ENCODE assay signal across 24 mouse cellular contexts in genomic region chr1:73839351-73839750, GRCm38 (mm10).
DNase-seq lines count a peak whose midpoint lies in the region; ATAC-seq and TF ChIP-seq lines count a peak whose summit lies in the region.
"Had no signal": no experiment of that assay in that cellular context is flagged by ENCODE, and none has a peak within 500 bp of the region (broad histone marks: within the 10 kb centered on the region; RNA-seq: fewer than 3 reads in every experiment).

No protein-coding gene starts in this region.

- no peaks in the 10 kb centered on the region for H3K79me2 ChIP-seq in heart, adult 2 months (replicated peaks; ENCODE audit: control insufficient read depth, insufficient read depth, low read length)

- no peaks in the 10 kb centered on the region for H3K9me3 ChIP-seq in hindbrain, postnatal 0 days (ENCODE audit: low read length)
- no peaks in the 10 kb centered on the region for H3K9me3 ChIP-seq in forebrain, embryonic 12.5 days
- H3K9me3 ChIP-seq: forebrain, embryonic 10.5 days; G1E; heart, embryonic 10.5 days; hindbrain, embryonic 15.5 days; intestine, embryonic 15.5 days had no signal

- no peak for TF ChIP-seq CTCF in gastrocnemius, adult 2 months (IDR thresholded peaks at IDR 0.05)
- no peak for TF ChIP-seq CTCF in heart, adult 2 months (IDR thresholded peaks at IDR 0.05)
- no peak for TF ChIP-seq CTCF in hindbrain, postnatal 0 days (IDR thresholded peaks at IDR 0.05; ENCODE audit: low read depth)

- no peak for TF ChIP-seq POLR2A in heart, adult 2 months (IDR thresholded peaks at IDR 0.05; ENCODE audit: insufficient read depth, low read depth, low read length)

- no peaks in the 10 kb centered on the region for H3K4me1 ChIP-seq in heart, adult 2 months (ENCODE audit: control insufficient read depth, insufficient read depth, low read length)
- H3K4me1 ChIP-seq in hindbrain, postnatal 0 days (ENCODE audit: insufficient read depth, low read length) = no peaks in the 10 kb centered on the region
- H3K4me1 ChIP-seq in forebrain, embryonic 12.5 days = no peaks in the 10 kb centered on the region
- H3K4me1 ChIP-seq: forebrain, embryonic 10.5 days; hindbrain, embryonic 15.5 days; intestine, embryonic 15.5 days had no signal

- 0 out of 2 replicates have a peak, but pooled peaks have one; percentile 9 for ATAC-seq in neutrophil, adult 5-6 weeks (ENCODE audit: extremely low read depth, insufficient number of reproducible peaks, low FRiP score, poor library complexity, severe bottlenecking)
- no peak for ATAC-seq in hindbrain, postnatal 0 days
- no peak for ATAC-seq in forebrain, embryonic 12.5 days (ENCODE audit: low FRiP score)
- ATAC-seq: forebrain, postnatal 0 days; intestine, embryonic 15.5 days; Patski had no signal

- no peaks in the 10 kb centered on the region for H3K27me3 ChIP-seq in heart, adult 2 months (ENCODE audit: control insufficient read depth, insufficient read depth, low read length)
- no peaks in the 10 kb centered on the region for H3K27me3 ChIP-seq in hindbrain, postnatal 0 days (ENCODE audit: insufficient read depth, low read length)
- H3K27me3 ChIP-seq in forebrain, embryonic 12.5 days = no peaks in the 10 kb centered on the region
- H3K27me3 ChIP-seq: hindbrain, embryonic 15.5 days; intestine, embryonic 15.5 days had no signal

- whole genome bisulfite sequencing in heart, adult 2 months = 64% methylated on average over 2 of the region's 2 CpGs
- 70% methylated on average over 2 of the region's 2 CpGs for WGBS in hindbrain, postnatal 0 days
- 96% methylated on average over 2 of the region's 2 CpGs for WGBS in forebrain, embryonic 12.5 days

- no peak overlapping the region for H3K4me3 ChIP-seq in gastrocnemius, adult 2 months
- H3K4me3 ChIP-seq in heart, adult 2 months = no peak overlapping the region
- H3K4me3 ChIP-seq in hindbrain, postnatal 0 days (ENCODE audit: low read length) = no peak overlapping the region
- no peak overlapping the region for H3K4me3 ChIP-seq in forebrain, embryonic 12.5 days (replicated peaks)
- H3K4me3 ChIP-seq: forebrain, embryonic 10.5 days; heart, embryonic 10.5 days; hindbrain, embryonic 15.5 days; intestine, embryonic 15.5 days had no signal

- H3K9ac ChIP-seq in heart, adult 2 months (ENCODE audit: low read depth, low read length) = no peak overlapping the region
- no peak overlapping the region for H3K9ac ChIP-seq in hindbrain, postnatal 0 days (replicated peaks; ENCODE audit: low read length)
- H3K9ac ChIP-seq in forebrain, embryonic 12.5 days = no peak overlapping the region
- H3K9ac ChIP-seq: forebrain, postnatal 0 days; hindbrain, embryonic 15.5 days; intestine, embryonic 15.5 days; liver, embryonic 14.5 days; lung, embryonic 14.5 days had no signal

- intact Hi-C loops in gastrocnemius, adult 2 months (cut with DNase I) = no loop called here
- intact Hi-C loops in heart, adult 2 months (cut with DNase I) = no loop called here

- H3K4me2 ChIP-seq in hindbrain, postnatal 0 days (ENCODE audit: low read depth, low read length) = no peak overlapping the region
- no peak overlapping the region for H3K4me2 ChIP-seq in forebrain, embryonic 12.5 days
- H3K4me2 ChIP-seq: hindbrain, embryonic 15.5 days; intestine, embryonic 15.5 days; lung, embryonic 14.5 days had no signal

- peak; percentile 68 for DNase-seq in gastrocnemius, adult 2 months
- DNase-seq in gastrocnemius, postnatal 10 days = no peak
- peak; percentile 49 to 56 for DNase-seq in cerebellum, adult 18-20 months
- DNase-seq in cerebellum, postnatal 14 days = peak; percentile 50 to 66
- no peak for DNase-seq in heart, adult 2 months
- no peak for DNase-seq in hindbrain, postnatal 0 days (ENCODE audit: low spot score)
- DNase-seq: adrenal gland, postnatal 36 days; forebrain, postnatal 0 days; heart, postnatal 4 days; kidney, adult 9 months; kidney, postnatal 14 days; lung, embryonic 14.5 days; midbrain, embryonic 14.5 days; right cerebral cortex, postnatal 25 days; thymus, postnatal 4 days had no signal

- no peaks in the 10 kb centered on the region for H3K36me3 ChIP-seq in heart, adult 2 months (ENCODE audit: control insufficient read depth, insufficient read depth, low read length)
- H3K36me3 ChIP-seq in hindbrain, postnatal 0 days (ENCODE audit: insufficient read depth, low read length) = no peaks in the 10 kb centered on the region
- H3K36me3 ChIP-seq in forebrain, embryonic 12.5 days (replicated peaks) = no peaks in the 10 kb centered on the region
- H3K36me3 ChIP-seq: forebrain, embryonic 10.5 days; G1E; heart, embryonic 10.5 days; hindbrain, embryonic 15.5 days; intestine, embryonic 15.5 days had no signal

- H3K27ac ChIP-seq in gastrocnemius, adult 2 months = peak overlapping the region; percentile 63
- H3K27ac ChIP-seq in heart, adult 2 months = no peak overlapping the region
- no peak overlapping the region for H3K27ac ChIP-seq in hindbrain, postnatal 0 days
- H3K27ac ChIP-seq in forebrain, embryonic 12.5 days = no peak overlapping the region
- H3K27ac ChIP-seq: forebrain, embryonic 10.5 days; heart, embryonic 10.5 days; hindbrain, embryonic 15.5 days; intestine, embryonic 15.5 days; liver, embryonic 14.5 days had no signal

- no peak for TF ChIP-seq EP300 in heart, adult 2 months (IDR thresholded peaks at IDR 0.05; ENCODE audit: insufficient read depth, low read depth, low read length)

Comparison
In these comparisons a context has a peak if more than half of its experiments do, and no peak if none do; other contexts are left out.
1. DNase-seq: peak in gastrocnemius, adult 2 months (single experiment), cerebellum, adult 18-20 months (2 of 2) and cerebellum, postnatal 14 days (2 of 2); none in gastrocnemius, postnatal 10 days (single experiment), heart, adult 2 months (0 of 2) and hindbrain, postnatal 0 days (single experiment).